Mouse (Mus musculus) brain, embryonic 14.5 days (tissue): Measurements from ENCODE around the gene Slc6a5.

Experiments used
- CTCF ChIP-seq: fragments of 200-500 bp; IDR thresholded peaks from 2 replicates; pipeline ENCODE4 v1.5.1; 2012; ENCODE audit warnings: inconsistent platforms, mild to moderate bottlenecking, moderate library complexity, borderline replicate concordance; ENCODE audit not compliant: insufficient read depth, insufficient read length; ENCODE audit errors: extremely low read depth
- POLR2A ChIP-seq: fragments of 200-500 bp; IDR thresholded peaks from 2 replicates; pipeline ENCODE4 v1.6.1; 2012; ENCODE audit warnings: mild to moderate bottlenecking, inconsistent platforms, borderline replicate concordance; ENCODE audit not compliant: poor library complexity, insufficient read depth, insufficient read length, severe bottlenecking; ENCODE audit errors: extremely low read depth

DNA sequence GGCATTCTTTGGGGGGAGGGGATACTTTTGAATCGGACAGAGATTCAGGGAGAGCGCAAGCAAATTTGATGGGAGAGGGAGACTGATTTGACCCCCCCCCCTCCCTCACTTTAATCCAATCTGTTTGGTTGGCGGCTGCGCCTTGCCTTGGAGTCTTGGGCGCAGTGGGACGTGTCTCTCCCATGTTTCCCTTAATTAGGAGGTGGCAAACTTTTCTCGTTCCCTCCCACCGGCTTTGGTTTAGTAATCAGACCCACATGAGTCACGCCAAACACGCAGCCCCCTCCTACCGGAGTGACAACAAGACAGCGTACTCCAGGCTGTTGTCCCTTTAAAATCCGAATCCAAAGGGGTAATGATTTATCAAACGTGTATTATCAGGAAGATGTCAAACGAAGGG, at the start of gene Slc6a5:
- TF ChIP-seq CTCF (no peak), POLR2A (no peak)
